Mouse (Mus musculus): ENCODE data around the gene Rpl4. TPM values are rescaled to one million over a fixed set of nuclear protein-coding genes. Genes with fewer than 3 reads are reported as not detected.
"Not testable (repeated sequence)": the region's sequence is repeated elsewhere in the genome, so short reads cannot be mapped to it uniquely, and the experiment has no call there.

Gene Rpl4
- polyA plus RNA-seq, 1 experiment from 2014 or later: 1,162 TPM

GRCm38 (mm10) chr9:64139879-64140278 lies 33.3 kb upstream of the Rpl4 start:
- Histone ChIP-seq H3K27me3 (ENCODE audit: insufficient read depth, low read length) (no peaks in the 10 kb centered on the region), H3K27ac (no peak overlapping the region), H3K4me3 (replicated peaks; ENCODE audit: low read depth, low read length) (no peak overlapping the region), H3K9ac (ENCODE audit: low read depth, low read length) (no peak overlapping the region), H3K4me1 (replicated peaks; ENCODE audit: insufficient read depth, low read length) (no peaks in the 10 kb centered on the region), H3K9me3 (replicated peaks; ENCODE audit: low read length) (no peaks in the 10 kb centered on the region), H3K4me2 (ENCODE audit: low read length) (no peak overlapping the region), H3K36me3 (ENCODE audit: insufficient read depth, low read length) (peaks cover 7% of the 10 kb centered on the region; the same call in 1 of the 2 replicates)
- TF ChIP-seq CTCF (IDR thresholded peaks at IDR 0.05; ENCODE audit: low read depth): no peak
- no peak for DNase-seq (ENCODE audit: low spot score)
- 95% methylated on average over 9 of the region's 9 CpGs for WGBS
- no peak for ATAC-seq (replicated peaks; ENCODE audit: low FRiP score, low read depth)

- Histone ChIP-seq H3K4me2 (ENCODE audit: low read length) (no peak overlapping the region), H3K36me3 (ENCODE audit: insufficient read depth, low read length) (peaks cover 14% of the 10 kb centered on the region; the same call in 1 of the 2 replicates), H3K9ac (ENCODE audit: low read depth, low read length) (no peak overlapping the region), H3K27ac (no peak overlapping the region), H3K27me3 (ENCODE audit: insufficient read depth, low read length) (no peaks in the 10 kb centered on the region), H3K4me1 (replicated peaks; ENCODE audit: insufficient read depth, low read length) (no peaks in the 10 kb centered on the region), H3K4me3 (replicated peaks; ENCODE audit: low read depth, low read length) (no peak overlapping the region), H3K9me3 (replicated peaks; ENCODE audit: low read length) (no peaks in the 10 kb centered on the region)
- TF ChIP-seq CTCF (IDR thresholded peaks at IDR 0.05; ENCODE audit: low read depth): no peak
- DNase-seq (ENCODE audit: low spot score) (no peak), ATAC-seq (replicated peaks; ENCODE audit: low FRiP score, low read depth) (no peak)
- 87% methylated on average over 1 of the region's 1 CpGs for WGBS
Observed at GRCm38 (mm10) chr9:64156641-64157040, 16.5 kb upstream of the Rpl4 start.

GRCm38 (mm10) chr9:64160471-64160870 lies 12.7 kb upstream of the Rpl4 start:
- no peak overlapping the region for H3K9ac ChIP-seq (ENCODE audit: low read depth, low read length)
- no peak for DNase-seq (ENCODE audit: low spot score)
- H3K27me3 ChIP-seq (ENCODE audit: insufficient read depth, low read length): no peaks in the 10 kb centered on the region
- TF ChIP-seq CTCF (IDR thresholded peaks at IDR 0.05; ENCODE audit: low read depth): no peak
- no peak overlapping the region for H3K4me2 ChIP-seq (ENCODE audit: low read length)
- no peak overlapping the region for H3K4me3 ChIP-seq (replicated peaks; ENCODE audit: low read depth, low read length)
- no peak overlapping the region for H3K27ac ChIP-seq
- no peak for ATAC-seq (replicated peaks; ENCODE audit: low FRiP score, low read depth)
- H3K36me3 ChIP-seq (ENCODE audit: insufficient read depth, low read length): peaks cover 18% of the 10 kb centered on the region; the same call in 1 of the 2 replicates
- H3K4me1 ChIP-seq (replicated peaks; ENCODE audit: insufficient read depth, low read length): no peaks in the 10 kb centered on the region
- 96% methylated on average over 5 of the region's 5 CpGs for WGBS
- H3K9me3 ChIP-seq (replicated peaks; ENCODE audit: low read length): no peaks in the 10 kb centered on the region

GRCm38 (mm10) chr9:64169967-64170366 lies 3.2 kb upstream of the Rpl4 start:
- 91% methylated on average over 3 of the region's 3 CpGs for WGBS
- not testable (repeated sequence) for ATAC-seq (replicated peaks; ENCODE audit: low FRiP score, low read depth)

GRCm38 (mm10) chr9:64172145-64172815 lies 895 bp upstream of the Rpl4 start:
- no peaks in the 10 kb centered on the region for H3K9me3 ChIP-seq (replicated peaks; ENCODE audit: low read length)
- peak overlapping the region; percentile 62 for H3K4me2 ChIP-seq (ENCODE audit: low read length)
- no peaks in the 10 kb centered on the region for H3K27me3 ChIP-seq (ENCODE audit: insufficient read depth, low read length)
- peak overlapping the region; percentile 85 for H3K27ac ChIP-seq
- peaks cover 3% of the 10 kb centered on the region; the same call in 1 of the 2 replicates for H3K4me1 ChIP-seq (replicated peaks; ENCODE audit: insufficient read depth, low read length)
- peak overlapping the region; percentile 95 for H3K9ac ChIP-seq (ENCODE audit: low read depth, low read length)
- peak overlapping the region; percentile 98 for H3K4me3 ChIP-seq (replicated peaks; ENCODE audit: low read depth, low read length)
- 3% methylated on average over 18 of the region's 18 CpGs for WGBS
- TF ChIP-seq CTCF (IDR thresholded peaks at IDR 0.05; ENCODE audit: low read depth): no peak
- DNase-seq (ENCODE audit: low spot score) (no peak), ATAC-seq (replicated peaks; ENCODE audit: low FRiP score, low read depth) (peak; percentile 62)
- peaks cover 21% of the 10 kb centered on the region for H3K36me3 ChIP-seq (ENCODE audit: insufficient read depth, low read length)

More at GRCm38 (mm10) chr9:64169967-64170366, 3.2 kb upstream of the Rpl4 start:
- H3K27me3 ChIP-seq (ENCODE audit: insufficient read depth, low read length); H3K27ac ChIP-seq; H3K36me3 ChIP-seq (ENCODE audit: insufficient read depth, low read length); H3K9ac ChIP-seq (ENCODE audit: low read depth, low read length); H3K4me2 ChIP-seq (ENCODE audit: low read length); H3K4me3 ChIP-seq (replicated peaks; ENCODE audit: low read depth, low read length); DNase-seq (ENCODE audit: low spot score); H3K9me3 ChIP-seq (replicated peaks; ENCODE audit: low read length); H3K4me1 ChIP-seq (replicated peaks; ENCODE audit: insufficient read depth, low read length): not testable (repeated sequence)

GRCm38 (mm10) chr9:64173666-64174220 lies 568 bp downstream of the Rpl4 start:
- DNase-seq (ENCODE audit: low spot score) (no peak), ATAC-seq (replicated peaks; ENCODE audit: low FRiP score, low read depth) (no peak)
- Histone ChIP-seq H3K9me3 (replicated peaks; ENCODE audit: low read length) (no peaks in the 10 kb centered on the region), H3K36me3 (ENCODE audit: insufficient read depth, low read length) (peaks cover 32% of the 10 kb centered on the region), H3K4me1 (replicated peaks; ENCODE audit: insufficient read depth, low read length) (peaks cover 3% of the 10 kb centered on the region; the same call in 1 of the 2 replicates), H3K4me2 (ENCODE audit: low read length) (peak overlapping the region; percentile 62), H3K27me3 (ENCODE audit: insufficient read depth, low read length) (no peaks in the 10 kb centered on the region), H3K27ac (peak overlapping the region; percentile 85), H3K9ac (ENCODE audit: low read depth, low read length) (peak overlapping the region; percentile 95), H3K4me3 (replicated peaks; ENCODE audit: low read depth, low read length) (peak overlapping the region; percentile 98)
- under 1% methylated on average over 16 of the region's 16 CpGs for WGBS
- no peak for TF ChIP-seq CTCF (IDR thresholded peaks at IDR 0.05; ENCODE audit: low read depth)
